Mouse (Mus musculus) forebrain, embryonic 13.5 days (tissue): Measurements from ENCODE around the gene Gm4981. TPM values are rescaled to one million over a fixed set of nuclear protein-coding genes. Genes with fewer than 3 reads are reported as not detected.
"Not testable (repeated sequence)": the region's sequence is repeated elsewhere in the genome, so short reads cannot be mapped to it uniquely, and the experiment has no call there.

Source experiments
- ATAC-seq: fragments of 200-750 bp; cut with Nextera tagmentation; 2 replicates; pipeline ENCODE4 v1.8.0; 2017
- H3K27ac ChIP-seq: fragments of 300-500 bp; sonication (generic); 2 replicates; pipeline ENCODE4 v1.5.1; 2015; ENCODE audit warnings: inconsistent platforms, mild to moderate bottlenecking, moderate library complexity
- H3K27me3 ChIP-seq: fragments of 300-500 bp; sonication (generic); 2 replicates; pipeline ENCODE4 v1.6.1; 2015; ENCODE audit warnings: mild to moderate bottlenecking, inconsistent platforms
- H3K36me3 ChIP-seq: fragments of 300-500 bp; sonication (generic); 2 replicates; pipeline ENCODE4 v1.6.1; 2015; ENCODE audit warnings: mild to moderate bottlenecking, inconsistent platforms; ENCODE audit not compliant: poor library complexity, severe bottlenecking
- H3K4me1 ChIP-seq: fragments of 300-500 bp; sonication (generic); 2 replicates; pipeline ENCODE4 v1.6.1; 2015; ENCODE audit warnings: inconsistent platforms
- H3K4me2 ChIP-seq: fragments of 300-500 bp; sonication (generic); 2 replicates; pipeline ENCODE4 v1.6.1; 2015; ENCODE audit warnings: inconsistent platforms, mild to moderate bottlenecking, moderate library complexity
- H3K4me3 ChIP-seq: fragments of 300-500 bp; sonication (generic); 2 replicates; pipeline ENCODE4 v1.5.1; 2015; ENCODE audit warnings: mild to moderate bottlenecking, inconsistent platforms
- H3K9ac ChIP-seq: fragments of 300-500 bp; sonication (generic); 2 replicates; pipeline ENCODE4 v1.6.1; 2015; ENCODE audit warnings: mild to moderate bottlenecking, inconsistent platforms
- H3K9me3 ChIP-seq: fragments of 300-500 bp; sonication (generic); replicated peaks from 2 replicates; pipeline ENCODE4 v1.6.1; 2016; ENCODE audit warnings: inconsistent platforms
- WGBS: fragments of 180-500 bp; shearing (Covaris S2); methylation state at CpG from one replicate; pipeline ENCODE4 v1.1.7; 2015; 5-methylcytosine and 5-hydroxymethylcytosine counted together
- polyA plus RNA-seq: library from polyadenylated mRNA; unstranded; fragments of >200 nt; fragmentation: Nextera tagmentation; extraction: Ambion mirVana; gene quantifications from 2 replicates; pipeline ENCODE4 v1.2.1, GENCODE M21; 2015

Gene Gm4981
- polyA plus RNA-seq, 1 experiment from 2014 or later = not detected

- not testable (repeated sequence) for H3K4me3 ChIP-seq, H3K27ac ChIP-seq, H3K4me1 ChIP-seq, H3K9ac ChIP-seq, H3K4me2 ChIP-seq, H3K27me3 ChIP-seq, H3K36me3 ChIP-seq
- peak; percentile 84 for ATAC-seq
- WGBS = 88% methylated on average over 35 of the region's 35 CpGs
- H3K9me3 ChIP-seq = peaks cover 24% of the 10 kb centered on the region
These were observed 4.5 kb downstream of the Gm4981 start for GRCm38 (mm10) chr10:58231779-58232640.

- peak; percentile 49 for ATAC-seq
- WGBS = 85% methylated on average over 5 of the region's 7 CpGs
- not testable (repeated sequence) for H3K27me3 ChIP-seq
These were observed 5.4 kb downstream of the Gm4981 start for GRCm38 (mm10) chr10:58231088-58231487.

GRCm38 (mm10) chr10:58230021-58230420, 6.5 kb downstream of the Gm4981 start:
- not testable (repeated sequence) for H3K36me3 ChIP-seq, H3K27me3 ChIP-seq, H3K4me2 ChIP-seq, H3K9ac ChIP-seq, ATAC-seq, H3K27ac ChIP-seq, H3K4me3 ChIP-seq, H3K4me1 ChIP-seq
- WGBS = 53% methylated on average over 3 of the region's 3 CpGs
- H3K9me3 ChIP-seq = peaks cover 19% of the 10 kb centered on the region

More at GRCm38 (mm10) chr10:58231088-58231487, 5.4 kb downstream of the Gm4981 start:
- H3K4me1 ChIP-seq, H3K9ac ChIP-seq, H3K4me2 ChIP-seq, H3K4me3 ChIP-seq, H3K27ac ChIP-seq, H3K36me3 ChIP-seq: not testable (repeated sequence)
- peaks cover 23% of the 10 kb centered on the region for H3K9me3 ChIP-seq

GRCm38 (mm10) chr10:58227798-58228197, 8.7 kb downstream of the Gm4981 start:
- H3K4me3 ChIP-seq, H3K9ac ChIP-seq, ATAC-seq, H3K4me1 ChIP-seq, H3K4me2 ChIP-seq, H3K36me3 ChIP-seq, H3K27me3 ChIP-seq, H3K27ac ChIP-seq: not testable (repeated sequence)
- peaks cover 19% of the 10 kb centered on the region for H3K9me3 ChIP-seq
- 79% methylated on average over 3 of the region's 6 CpGs for WGBS

GRCm38 (mm10) chr10:58226357-58226756, 10.1 kb downstream of the Gm4981 start:
- H3K27ac ChIP-seq, H3K4me1 ChIP-seq, H3K36me3 ChIP-seq, H3K4me3 ChIP-seq, ATAC-seq, H3K9ac ChIP-seq, H3K27me3 ChIP-seq, H3K9me3 ChIP-seq, H3K4me2 ChIP-seq: not testable (repeated sequence)
- WGBS = 75% methylated on average over 4 of the region's 4 CpGs

- ATAC-seq, H3K4me1 ChIP-seq, H3K27me3 ChIP-seq, H3K36me3 ChIP-seq, H3K27ac ChIP-seq, H3K4me2 ChIP-seq, H3K9ac ChIP-seq, H3K4me3 ChIP-seq, H3K9me3 ChIP-seq: not testable (repeated sequence)
- WGBS = 86% methylated on average over 18 of the region's 18 CpGs
These were observed 11.4 kb downstream of the Gm4981 start, which contains the start of gene AW822073 for GRCm38 (mm10) chr10:58224827-58225785. Gene AW822073 (minus strand): TSS chr10:58224930.

- 86% methylated on average over 31 of the region's 31 CpGs for WGBS
- H3K36me3 ChIP-seq, H3K9me3 ChIP-seq, H3K4me3 ChIP-seq, H3K27me3 ChIP-seq, H3K4me1 ChIP-seq, ATAC-seq, H3K9ac ChIP-seq, H3K4me2 ChIP-seq, H3K27ac ChIP-seq: not testable (repeated sequence)
These were observed 12.3 kb downstream of the Gm4981 start for GRCm38 (mm10) chr10:58223972-58224805.

GRCm38 (mm10) chr10:58223161-58223560, 13.3 kb downstream of the Gm4981 start:
- not testable (repeated sequence) for H3K9me3 ChIP-seq, H3K4me3 ChIP-seq, H3K4me2 ChIP-seq, H3K4me1 ChIP-seq, H3K27me3 ChIP-seq, H3K27ac ChIP-seq, H3K9ac ChIP-seq, H3K36me3 ChIP-seq, ATAC-seq
- 89% methylated on average over 4 of the region's 6 CpGs for WGBS

- H3K27ac ChIP-seq, H3K4me3 ChIP-seq, H3K9me3 ChIP-seq, H3K9ac ChIP-seq, H3K4me1 ChIP-seq, ATAC-seq, H3K4me2 ChIP-seq, H3K27me3 ChIP-seq, H3K36me3 ChIP-seq: not testable (repeated sequence)
- WGBS = 93% methylated on average over 2 of the region's 2 CpGs
These were observed 14.9 kb downstream of the Gm4981 start for GRCm38 (mm10) chr10:58221571-58221970.

- H3K36me3 ChIP-seq = no peaks in the 10 kb centered on the region
- H3K27ac ChIP-seq = no peak overlapping the region
- no peak overlapping the region for H3K4me3 ChIP-seq
- no peak overlapping the region for H3K4me2 ChIP-seq
- H3K9ac ChIP-seq = no peak overlapping the region
- no peak for ATAC-seq
- H3K9me3 ChIP-seq = no peaks in the 10 kb centered on the region; the same call in 1 of the 2 replicates
- no peaks in the 10 kb centered on the region for H3K27me3 ChIP-seq
- no peaks in the 10 kb centered on the region for H3K4me1 ChIP-seq
- 87% methylated on average over 6 of the region's 6 CpGs for WGBS
These were observed 15.8 kb downstream of the Gm4981 start for GRCm38 (mm10) chr10:58220726-58221125.

GRCm38 (mm10) chr10:58217366-58217765, 19.1 kb downstream of the Gm4981 start:
- Histone ChIP-seq H3K4me2 (no peak overlapping the region), H3K4me3 (no peak overlapping the region), H3K36me3 (no peaks in the 10 kb centered on the region), H3K27me3 (no peaks in the 10 kb centered on the region), H3K4me1 (no peaks in the 10 kb centered on the region), H3K9ac (no peak overlapping the region), H3K9me3 (no peaks in the 10 kb centered on the region; the same call in 1 of the 2 replicates), H3K27ac (no peak overlapping the region)
- WGBS = 86% methylated on average over 3 of the region's 3 CpGs
- no peak for ATAC-seq
